In genomic region chr17:31664760-31665159, GRCm38 (mm10) we compare ENCODE assay signal across 9 mouse cellular contexts. TPM values are rescaled to one million over a fixed set of nuclear protein-coding genes. Genes with fewer than 3 reads are reported as not detected.
DNase-seq lines count a peak whose midpoint lies in the region; ATAC-seq lines count a peak whose summit lies in the region.
"Had no signal": no experiment of that assay in that cellular context is flagged by ENCODE, and none has a peak within 500 bp of the region (broad histone marks: within the 10 kb centered on the region; RNA-seq: fewer than 3 reads in every experiment).

No protein-coding gene starts in this region.

- no peaks in the 10 kb centered on the region for H3K36me3 ChIP-seq in hindbrain, embryonic 15.5 days

- peak; percentile 74; the same call in 1 of the 2 replicates for ATAC-seq in frontal cortex, adult (ENCODE audit: low TSS enrichment)
- ATAC-seq in hindbrain, embryonic 15.5 days (ENCODE audit: low FRiP score, low read depth): 0 out of 2 replicates have a peak, but pooled peaks have one; percentile 51
- ATAC-seq in megakaryocyte, adult 5-6 weeks (ENCODE audit: poor library complexity, severe bottlenecking): peak; percentile 98

- no peak overlapping the region for H3K4me3 ChIP-seq in hindbrain, embryonic 15.5 days
- H3K4me3 ChIP-seq: megakaryocyte, embryonic 14.5 days had no signal

- H3K4me1 ChIP-seq in hindbrain, embryonic 15.5 days (replicated peaks): no peaks in the 10 kb centered on the region

- H3K27ac ChIP-seq in hindbrain, embryonic 15.5 days (replicated peaks): no peak overlapping the region

- WGBS in hindbrain, embryonic 15.5 days: 13% methylated on average over 4 of the region's 4 CpGs

- no peaks in the 10 kb centered on the region for H3K9me3 ChIP-seq in hindbrain, embryonic 15.5 days
- H3K9me3 ChIP-seq: megakaryocyte, embryonic 14.5 days had no signal

- no peak overlapping the region for H3K4me2 ChIP-seq in hindbrain, embryonic 15.5 days

- peak; percentile 87 for DNase-seq in Muller cell, postnatal 12 days (ENCODE audit: inconsistent ontology term)
- peak; percentile 72 for DNase-seq in cerebellum, adult 8-10 months
- DNase-seq in layer of hippocampus, postnatal 36 days: peak; percentile 70 to 76
- peak; percentile 71 for DNase-seq in right cerebral cortex, postnatal 25 days
- DNase-seq in urinary bladder, postnatal 25 days (ENCODE audit: low spot score): peak; percentile 74

- H3K9ac ChIP-seq in hindbrain, embryonic 15.5 days: no peak overlapping the region

- H3K27me3 ChIP-seq in hindbrain, embryonic 15.5 days: no peaks in the 10 kb centered on the region

RNA-seq across cellular contexts. Expression of gene U2af1, which starts 6.1 kb away (rescaled TPM):
- polyA plus RNA-seq in hindbrain, embryonic 15.5 days (2015; fragmentation: Nextera tagmentation; extraction: Ambion mirVana): 196 and 202 TPM in 2 replicates
- total RNA-seq in layer of hippocampus, postnatal 36 days (2021): 100 to 1,000 TPM; 127 to 134 TPM
- 36.2 and 37.7 TPM in 2 replicates for total RNA-seq in megakaryocyte, adult 5-6 weeks (2015)
- 119 and 145 TPM in 2 replicates for total RNA-seq in megakaryocyte, adult 5-6 weeks (2017)

RNA-seq across cellular contexts. Expression of gene Cryaa, which starts 12.8 kb away (rescaled TPM):
- polyA plus RNA-seq in hindbrain, embryonic 15.5 days (2015; fragmentation: Nextera tagmentation; extraction: Ambion mirVana): 0.49 and 0.50 TPM in 2 replicates
- total RNA-seq in layer of hippocampus, postnatal 36 days (2021): under 1 TPM in 1 of 2 experiments, not detected in 1; 0.40 TPM
- total RNA-seq in megakaryocyte, adult 5-6 weeks (2015): not detected in 2 replicates
- total RNA-seq in megakaryocyte, adult 5-6 weeks (2017): not detected in 2 replicates

RNA-seq across cellular contexts. Expression of gene Cbs, which starts 27.7 kb away (rescaled TPM):
- polyA plus RNA-seq in hindbrain, embryonic 15.5 days (2015; fragmentation: Nextera tagmentation; extraction: Ambion mirVana): 8.9 TPM in 2 replicates
- 10 to 100 TPM; 61.0 to 66.6 TPM for total RNA-seq in layer of hippocampus, postnatal 36 days (2021)
- not detected in 2 replicates for total RNA-seq in megakaryocyte, adult 5-6 weeks (2015)
- total RNA-seq in megakaryocyte, adult 5-6 weeks (2017): not detected in 2 replicates

Comparison
In these comparisons a context has a peak if more than half of its experiments do, and no peak if none do; other contexts are left out.
1. RNA of gene Cbs, which starts 27.7 kb away (total RNA-seq): 61.0 to 66.6 TPM in layer of hippocampus, postnatal 36 days; not detected in megakaryocyte, adult 5-6 weeks; every median in the first group is over 10 times any median in the second.
2. Peak in every context shown above with its lines, with median percentiles within 50 percentile points of each other: DNase-seq and ATAC-seq.